Mouse (Mus musculus) neural tube, embryonic 12.5 days (tissue): ENCODE results near the gene Sdhd. TPM values are rescaled to one million over a fixed set of nuclear protein-coding genes. Genes with fewer than 3 reads are reported as not detected.

Source experiments
- ATAC-seq: fragments of 200-750 bp; cut with Nextera tagmentation; 2 replicates; pipeline ENCODE4 v1.8.0; 2017; ENCODE audit warnings: low read depth, mild to moderate bottlenecking, moderate TSS enrichment, moderate library complexity; ENCODE audit not compliant: low FRiP score
- H3K27ac ChIP-seq: fragments of 300-500 bp; sonication (generic); 2 replicates; pipeline ENCODE4 v1.5.1; 2016
- H3K27me3 ChIP-seq: fragments of 300-500 bp; sonication (generic); replicated peaks from 2 replicates; pipeline ENCODE4 v1.6.1; 2016; ENCODE audit warnings: mild to moderate bottlenecking
- H3K36me3 ChIP-seq: fragments of 300-500 bp; sonication (generic); 2 replicates; pipeline ENCODE4 v1.6.1; 2016; ENCODE audit warnings: mild to moderate bottlenecking
- H3K4me1 ChIP-seq: fragments of 300-500 bp; sonication (generic); 2 replicates; pipeline ENCODE4 v1.6.1; 2016
- H3K4me2 ChIP-seq: fragments of 300-500 bp; sonication (generic); replicated peaks from 2 replicates; pipeline ENCODE4 v1.6.1; 2016; ENCODE audit warnings: mild to moderate bottlenecking
- H3K4me3 ChIP-seq: fragments of 300-500 bp; sonication (generic); 2 replicates; pipeline ENCODE4 v1.5.1; 2016
- H3K9ac ChIP-seq: fragments of 300-500 bp; sonication (generic); 2 replicates; pipeline ENCODE4 v1.6.1; 2016; ENCODE audit warnings: mild to moderate bottlenecking
- H3K9me3 ChIP-seq: fragments of 300-500 bp; sonication (generic); 2 replicates; pipeline ENCODE4 v1.6.1; 2016; ENCODE audit warnings: mild to moderate bottlenecking
- WGBS: fragments of 180-500 bp; shearing (Covaris S2); methylation state at CpG from one replicate; pipeline ENCODE4 v1.1.7; 2016; 5-methylcytosine and 5-hydroxymethylcytosine counted together
- polyA plus RNA-seq: library from polyadenylated mRNA; unstranded; fragments of >200 nt; fragmentation: Nextera tagmentation; extraction: Ambion mirVana; gene quantifications from 2 replicates; pipeline ENCODE4 v1.2.1, GENCODE M21; 2016

Sdhd gene
- polyA plus RNA-seq, 1 experiment from 2014 or later = 215 TPM

DNA sequence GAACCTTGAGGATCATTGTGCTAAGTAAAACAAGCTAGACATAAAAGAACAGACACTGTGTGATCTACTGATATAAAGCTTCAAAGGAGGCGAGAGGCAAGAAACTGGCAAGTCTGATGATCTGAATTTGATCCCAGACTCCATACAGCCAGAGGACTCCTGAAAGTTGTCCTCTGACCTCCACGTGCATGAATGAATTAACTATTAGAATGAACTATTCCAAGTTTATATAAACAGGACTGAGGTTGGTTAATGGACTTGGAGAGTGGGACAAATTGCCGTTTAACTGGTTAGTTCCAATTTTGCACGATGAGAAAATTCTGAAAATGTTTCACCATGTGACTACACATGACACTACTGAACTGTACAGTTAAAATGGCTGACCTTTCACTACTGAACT, 54.7 kb downstream of the Sdhd start:
- WGBS = 86% methylated on average over 4 of the region's 4 CpGs
- ATAC-seq = no peak
- H3K36me3 ChIP-seq = no peaks in the 10 kb centered on the region
- H3K27me3 ChIP-seq = no peaks in the 10 kb centered on the region
- no peak overlapping the region for H3K4me3 ChIP-seq
- no peaks in the 10 kb centered on the region for H3K9me3 ChIP-seq
- no peaks in the 10 kb centered on the region for H3K4me1 ChIP-seq
- H3K27ac ChIP-seq = no peak overlapping the region
- H3K4me2 ChIP-seq = no peak overlapping the region
- no peak overlapping the region for H3K9ac ChIP-seq

DNA sequence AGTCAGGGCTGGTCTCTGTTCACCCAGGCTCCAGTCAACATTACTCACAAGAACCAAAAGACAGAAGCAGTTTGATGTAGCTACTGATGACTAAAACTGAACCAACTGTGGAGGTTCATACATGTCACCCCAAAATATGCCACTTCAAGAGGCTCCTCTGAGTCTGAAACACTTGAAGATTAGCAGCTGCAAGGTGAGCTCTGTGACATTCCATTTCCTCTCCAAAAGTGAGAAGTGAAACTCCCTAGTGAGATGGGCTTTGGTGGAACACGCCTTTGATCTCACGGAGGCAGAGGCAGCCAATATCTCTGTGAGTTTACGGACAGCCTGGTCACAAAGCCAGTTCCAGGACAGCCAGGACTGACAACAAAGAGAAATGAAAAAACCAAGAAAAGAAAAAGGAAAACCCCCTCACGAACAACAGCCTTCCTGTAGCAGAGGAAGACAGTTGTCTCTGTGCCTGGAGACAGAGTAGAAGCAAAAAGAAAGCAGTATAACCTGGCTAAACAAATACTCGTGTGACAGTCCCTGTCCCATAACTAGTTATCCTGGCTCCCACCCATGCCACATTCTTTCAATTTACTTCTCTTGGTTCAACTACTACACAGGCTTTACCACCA, 55.6 kb downstream of the Sdhd start:
- Histone ChIP-seq H3K36me3 (no peaks in the 10 kb centered on the region), H3K9me3 (no peaks in the 10 kb centered on the region), H3K4me1 (no peaks in the 10 kb centered on the region), H3K27ac (no peak overlapping the region), H3K27me3 (no peaks in the 10 kb centered on the region), H3K4me3 (no peak overlapping the region), H3K9ac (no peak overlapping the region), H3K4me2 (no peak overlapping the region)
- ATAC-seq = no peak
- WGBS = 58% methylated on average over 5 of the region's 5 CpGs

Other genes starting within 250 kb of the Sdhd start
- 0.22 and 0.24 TPM in 2 replicates for gene Plet1, start 109.3 kb downstream of the Sdhd start, polyA plus RNA-seq
- 98.8 and 101 TPM in 2 replicates for gene Pts, start 75.1 kb downstream of the Sdhd start, polyA plus RNA-seq
- gene Il18, start 49.0 kb downstream of the Sdhd start, polyA plus RNA-seq = 10.4 and 13.6 TPM in 2 replicates
- 0.09 and 0.15 TPM in 2 replicates for gene Bco2, start 48.6 kb downstream of the Sdhd start, polyA plus RNA-seq
- 0.19 and 0.20 TPM in 2 replicates for gene Tex12, start 42.5 kb downstream of the Sdhd start, polyA plus RNA-seq
- 323 and 352 TPM in 2 replicates for gene Timm8b, start 98 bp upstream of the Sdhd start, polyA plus RNA-seq
- gene Pih1d2, start 13.5 kb upstream of the Sdhd start, polyA plus RNA-seq = 5.8 and 8.5 TPM in 2 replicates
- 30.2 and 30.4 TPM in 2 replicates for gene Nkapd1, start 13.7 kb upstream of the Sdhd start, polyA plus RNA-seq
- 46.2 and 56.0 TPM in 2 replicates for gene Dlat, start 56.0 kb upstream of the Sdhd start, polyA plus RNA-seq
- gene Dixdc1, start 135.7 kb upstream of the Sdhd start, polyA plus RNA-seq = 29.2 and 29.9 TPM in 2 replicates
- 0.95 and 1.5 TPM in 2 replicates for gene 2310030G06Rik, start 142.7 kb upstream of the Sdhd start, polyA plus RNA-seq
- 12.8 and 17.5 TPM in 2 replicates for gene Cryab, start 147.5 kb upstream of the Sdhd start, polyA plus RNA-seq
- 4.9 and 7.2 TPM in 2 replicates for gene Hspb2, start 148.5 kb upstream of the Sdhd start, polyA plus RNA-seq
- gene Fdxacb1, start 164.4 kb upstream of the Sdhd start, polyA plus RNA-seq = 10.2 and 12.2 TPM in 2 replicates
- 45.6 and 48.3 TPM in 2 replicates for gene Alg9, start 171.2 kb upstream of the Sdhd start, polyA plus RNA-seq
- gene 1110032A03Rik, start 171.7 kb upstream of the Sdhd start, polyA plus RNA-seq = 39.7 and 44.4 TPM in 2 replicates
- gene Ppp2r1b, start 241.5 kb upstream of the Sdhd start, polyA plus RNA-seq = 85.2 and 86.8 TPM in 2 replicates